Mouse (Mus musculus) lung, adult 2 months (tissue): ENCODE data around the gene Washc2.
A peak's percentile ranks its signal among the peaks of the same experiment; 100 is the strongest.

ENCODE experiments used
- CTCF ChIP-seq: fragments of 200-500 bp; IDR thresholded peaks from 2 replicates; pipeline ENCODE4 v1.5.1; 2011; ENCODE audit warnings: mild to moderate bottlenecking, low read length, control low read depth; ENCODE audit not compliant: insufficient read depth
- POLR2A ChIP-seq: fragments of 200-500 bp; IDR thresholded peaks from 2 replicates; pipeline ENCODE4 v1.6.1; 2011; ENCODE audit warnings: low read depth, mild to moderate bottlenecking, control low read depth, low read length, borderline replicate concordance; ENCODE audit errors: extremely low read depth

- TF ChIP-seq POLR2A (no peak), CTCF (peak; percentile 35; the same call in 1 of the 2 replicates)
These were observed 9.7 kb upstream of the Washc2 start for GRCm38 (mm10) chr6:116198173-116198572.
